Mouse (Mus musculus): ENCODE results near the gene Thop1. TPM values are rescaled to one million over a fixed set of nuclear protein-coding genes. Genes with fewer than 3 reads are reported as not detected.
"Not testable (repeated sequence)": the region's sequence is repeated elsewhere in the genome, so short reads cannot be mapped to it uniquely, and the experiment has no call there.

Thop1 gene
- polyA plus RNA-seq, 1 experiment from 2014 or later, result 69.2 TPM

DNA sequence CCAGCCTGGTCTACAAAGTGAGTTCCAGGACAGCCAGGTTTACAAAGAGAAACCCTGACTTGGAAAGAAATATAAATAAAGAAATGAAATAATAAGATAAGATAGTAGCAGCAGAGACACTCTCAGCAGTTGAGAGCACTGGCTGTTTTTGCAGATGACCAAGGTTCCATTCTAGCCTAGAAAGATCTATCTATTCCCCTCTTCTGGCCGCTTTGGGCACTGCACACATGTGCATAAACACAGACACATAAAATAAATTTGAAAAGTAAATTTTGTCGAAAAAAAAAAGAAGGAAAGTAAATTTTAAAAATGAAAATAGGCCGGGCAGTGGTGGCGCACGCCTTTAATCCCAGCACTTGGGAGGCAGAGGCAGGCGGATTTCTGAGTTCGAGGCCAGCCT, 33.6 kb upstream of the Thop1 start:
- H3K4me1 ChIP-seq, result peaks cover 9% of the 10 kb centered on the region
- no peak for ATAC-seq (ENCODE audit: low FRiP score)
- H3K27me3 ChIP-seq, result no peaks in the 10 kb centered on the region
- H3K4me2 ChIP-seq, result no peak overlapping the region
- no peak overlapping the region for H3K27ac ChIP-seq
- 75% methylated on average over 7 of the region's 7 CpGs for WGBS
- H3K9me3 ChIP-seq, result no peaks in the 10 kb centered on the region
- no peak overlapping the region for H3K4me3 ChIP-seq (replicated peaks)
- H3K36me3 ChIP-seq (replicated peaks), result peaks cover 28% of the 10 kb centered on the region
- H3K9ac ChIP-seq, result no peak overlapping the region

DNA sequence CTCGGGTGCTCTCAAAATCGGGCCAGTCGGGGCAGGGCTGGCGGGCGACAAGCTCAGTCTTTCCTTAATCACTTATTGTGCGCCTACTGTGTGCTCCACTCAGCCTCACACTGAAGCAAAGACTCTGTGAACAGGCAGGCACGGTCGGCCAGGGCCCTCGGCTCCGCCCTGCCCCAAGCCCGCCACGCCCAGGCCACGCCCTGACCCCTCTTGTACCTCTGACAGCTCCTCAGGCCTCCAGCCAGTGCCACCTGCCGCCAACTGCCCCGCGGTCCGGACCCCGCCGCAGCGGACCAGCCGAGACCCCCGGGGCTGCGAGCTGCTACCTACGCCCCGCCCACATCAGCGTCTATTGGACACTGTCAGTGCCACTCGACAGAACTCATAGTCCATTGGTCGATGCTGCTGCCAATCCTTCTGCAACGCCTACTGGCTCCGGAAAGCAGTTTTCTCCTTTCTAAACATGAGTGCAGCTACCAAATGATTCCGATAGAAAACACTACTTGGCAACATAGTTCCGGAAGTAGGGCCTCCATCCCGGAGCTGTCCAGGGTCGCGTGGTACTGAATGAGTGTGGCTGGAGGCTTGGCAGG, 32.8 kb upstream of the Thop1 start, which contains the start of gene Slc39a3:
TSS of gene Slc39a3 (minus strand) at position 439 of the 593 bp plus-strand sequence.
- Histone ChIP-seq H3K4me3 (replicated peaks) (peak within 1 kb of the TSS; percentile 73), H3K27me3 (no peaks in the 10 kb centered on the region), H3K27ac (peak within 1 kb of the TSS; percentile 69), H3K9ac (peak within 1 kb of the TSS; percentile 62), H3K4me2 (peak within 1 kb of the TSS; percentile 60), H3K4me1 (peaks cover 9% of the 10 kb centered on the region), H3K9me3 (no peaks in the 10 kb centered on the region), H3K36me3 (replicated peaks) (peaks cover 19% of the 10 kb centered on the region)
- WGBS, result under 1% methylated on average over 35 of the region's 35 CpGs
- peak; percentile 99 for ATAC-seq (ENCODE audit: low FRiP score)

DNA sequence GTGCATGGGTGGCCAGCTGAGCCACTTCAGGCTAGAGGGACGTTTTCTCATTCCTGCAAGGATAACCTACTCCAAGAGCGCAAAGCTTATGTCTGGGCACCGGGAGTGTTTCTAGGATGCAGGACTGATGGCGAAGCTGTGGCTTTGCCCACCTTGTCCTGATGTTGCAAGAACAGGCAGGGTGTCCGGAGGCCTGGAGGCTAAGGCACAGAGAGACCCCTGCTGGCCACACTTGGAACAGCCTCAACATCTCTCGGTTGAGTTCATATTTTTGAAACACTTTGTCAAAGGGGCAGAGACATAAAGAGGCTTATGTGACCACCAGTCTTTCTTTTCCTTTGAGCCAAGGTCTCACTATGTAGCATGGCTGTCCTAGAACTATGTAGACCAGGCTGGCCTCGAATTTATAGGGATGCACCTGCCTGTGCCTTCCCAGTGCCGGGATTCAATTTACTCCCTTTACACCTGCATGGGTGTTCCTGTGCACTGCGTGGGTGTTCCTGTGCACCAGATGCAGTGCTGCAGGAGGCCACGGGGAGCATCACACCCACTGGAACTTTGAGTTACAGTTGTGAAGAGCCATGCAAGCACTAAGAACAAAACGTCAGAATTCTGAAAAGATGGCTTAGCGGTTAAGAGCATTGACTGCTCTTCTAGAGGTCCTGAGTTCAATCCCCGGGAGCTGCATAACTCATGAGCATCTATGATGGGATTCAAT, 28.2 kb upstream of the Thop1 start:
- H3K4me2 ChIP-seq, result no peak overlapping the region
- H3K4me3 ChIP-seq (replicated peaks), result no peak overlapping the region
- H3K27me3 ChIP-seq, result no peaks in the 10 kb centered on the region
- WGBS, result 36% methylated on average over 13 of the region's 13 CpGs
- no peaks in the 10 kb centered on the region for H3K9me3 ChIP-seq
- H3K36me3 ChIP-seq (replicated peaks), result peaks cover 41% of the 10 kb centered on the region
- peaks cover 5% of the 10 kb centered on the region for H3K4me1 ChIP-seq
- ATAC-seq (ENCODE audit: low FRiP score), result no peak
- H3K9ac ChIP-seq, result no peak overlapping the region
- H3K27ac ChIP-seq, result no peak overlapping the region

DNA sequence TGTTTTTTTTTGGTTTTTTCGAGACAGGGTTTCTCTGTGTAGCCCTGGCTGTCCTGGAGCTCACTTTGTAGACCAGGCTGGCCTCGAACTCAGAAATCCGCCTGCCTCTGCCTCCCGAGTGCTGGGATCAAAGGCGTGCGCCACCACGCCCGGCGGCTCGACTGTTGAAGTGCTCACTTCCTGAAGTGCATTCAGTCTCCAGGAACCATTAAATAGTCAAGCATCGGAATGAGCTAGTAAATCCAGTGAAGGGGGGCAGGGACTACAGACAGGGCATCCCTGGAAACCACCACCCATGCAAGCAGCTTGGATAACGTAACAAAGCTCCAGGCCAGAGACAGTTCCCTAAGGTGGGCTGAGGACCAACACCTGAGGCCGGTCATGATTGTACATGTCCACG, 24.6 kb upstream of the Thop1 start:
- not testable (repeated sequence) for H3K27me3 ChIP-seq; H3K27ac ChIP-seq; H3K4me2 ChIP-seq; ATAC-seq (ENCODE audit: low FRiP score); H3K9me3 ChIP-seq; H3K4me1 ChIP-seq; H3K4me3 ChIP-seq (replicated peaks); H3K9ac ChIP-seq
- WGBS, result 94% methylated on average over 14 of the region's 14 CpGs
- peaks cover 78% of the 10 kb centered on the region for H3K36me3 ChIP-seq (replicated peaks)

DNA sequence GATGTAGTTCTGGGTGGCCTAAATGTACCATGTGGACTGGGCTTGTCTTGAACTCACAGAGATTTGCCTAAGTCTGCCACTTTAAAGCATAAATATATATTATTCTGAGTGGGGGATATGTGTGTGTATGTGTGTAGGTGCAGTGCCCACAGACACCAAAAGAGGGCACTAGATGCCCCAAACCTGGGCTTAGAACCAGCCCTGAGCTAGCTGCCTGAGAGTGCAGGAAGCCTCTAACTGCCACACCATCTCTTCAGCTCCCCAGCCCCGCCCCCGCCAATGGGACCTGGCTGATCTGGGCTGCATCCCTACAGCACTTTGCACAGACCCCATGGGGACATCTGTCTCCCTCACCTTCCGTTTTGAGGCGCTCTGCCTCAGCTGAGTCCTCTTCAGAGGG, 19.2 kb upstream of the Thop1 start:
- Histone ChIP-seq H3K4me1 (no peaks in the 10 kb centered on the region), H3K27me3 (no peaks in the 10 kb centered on the region), H3K27ac (no peak overlapping the region), H3K9ac (no peak overlapping the region), H3K4me3 (replicated peaks) (no peak overlapping the region), H3K36me3 (replicated peaks) (peaks cover 72% of the 10 kb centered on the region), H3K4me2 (no peak overlapping the region), H3K9me3 (no peaks in the 10 kb centered on the region)
- 73% methylated on average over 4 of the region's 4 CpGs for WGBS
- no peak for ATAC-seq (ENCODE audit: low FRiP score)

DNA sequence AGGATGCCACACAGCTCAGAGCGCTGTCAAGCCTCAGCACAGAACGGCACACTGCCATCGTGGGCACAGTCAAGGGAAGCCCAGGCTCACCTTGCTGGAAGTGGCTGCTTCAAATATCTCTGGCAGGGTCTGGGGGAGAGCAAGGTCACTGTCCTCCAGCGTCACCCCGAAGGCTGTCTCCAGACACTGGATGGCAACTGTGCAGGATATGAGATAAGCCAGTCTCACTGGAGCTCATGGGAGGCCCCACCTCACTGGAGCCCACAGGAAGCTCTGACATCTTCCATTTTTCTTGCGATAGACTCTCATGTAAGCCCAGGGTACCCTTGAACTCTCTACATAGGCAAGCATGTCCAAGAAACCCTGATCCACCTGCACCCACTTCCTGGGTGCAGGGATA, 18.7 kb upstream of the Thop1 start:
- no peak overlapping the region for H3K27ac ChIP-seq
- H3K9ac ChIP-seq, result no peak overlapping the region
- no peak for ATAC-seq (ENCODE audit: low FRiP score)
- 95% methylated on average over 6 of the region's 6 CpGs for WGBS
- H3K36me3 ChIP-seq (replicated peaks), result peaks cover 67% of the 10 kb centered on the region
- H3K27me3 ChIP-seq, result no peaks in the 10 kb centered on the region
- no peaks in the 10 kb centered on the region for H3K4me1 ChIP-seq
- H3K4me3 ChIP-seq (replicated peaks), result no peak overlapping the region
- H3K9me3 ChIP-seq, result no peaks in the 10 kb centered on the region
- H3K4me2 ChIP-seq, result no peak overlapping the region

DNA sequence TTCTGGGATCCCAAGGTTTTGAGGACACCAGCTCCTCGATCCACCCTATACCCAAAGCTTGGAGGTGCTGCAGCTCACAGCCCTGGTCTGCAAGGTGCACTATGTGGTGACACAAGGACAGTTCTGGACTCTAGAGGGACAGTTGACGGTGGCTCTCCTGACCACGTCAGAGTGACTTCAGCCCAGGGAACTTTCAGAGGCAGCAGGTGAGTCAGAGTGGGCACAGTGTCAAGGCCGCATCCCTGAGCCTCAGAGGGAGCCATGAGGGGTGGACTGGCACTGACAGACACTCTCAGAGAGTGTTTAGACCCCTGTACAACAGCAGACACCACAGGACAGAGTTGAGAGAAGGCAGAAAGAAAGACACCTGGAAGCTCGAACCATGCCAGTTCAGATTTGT, 17.3 kb upstream of the Thop1 start:
- Histone ChIP-seq H3K27me3 (no peaks in the 10 kb centered on the region), H3K4me2 (no peak overlapping the region), H3K9me3 (no peaks in the 10 kb centered on the region), H3K27ac (no peak overlapping the region), H3K9ac (no peak overlapping the region), H3K4me1 (peaks cover 6% of the 10 kb centered on the region), H3K4me3 (replicated peaks) (no peak overlapping the region), H3K36me3 (replicated peaks) (peaks cover 52% of the 10 kb centered on the region)
- 90% methylated on average over 5 of the region's 5 CpGs for WGBS
- ATAC-seq (ENCODE audit: low FRiP score), result no peak

DNA sequence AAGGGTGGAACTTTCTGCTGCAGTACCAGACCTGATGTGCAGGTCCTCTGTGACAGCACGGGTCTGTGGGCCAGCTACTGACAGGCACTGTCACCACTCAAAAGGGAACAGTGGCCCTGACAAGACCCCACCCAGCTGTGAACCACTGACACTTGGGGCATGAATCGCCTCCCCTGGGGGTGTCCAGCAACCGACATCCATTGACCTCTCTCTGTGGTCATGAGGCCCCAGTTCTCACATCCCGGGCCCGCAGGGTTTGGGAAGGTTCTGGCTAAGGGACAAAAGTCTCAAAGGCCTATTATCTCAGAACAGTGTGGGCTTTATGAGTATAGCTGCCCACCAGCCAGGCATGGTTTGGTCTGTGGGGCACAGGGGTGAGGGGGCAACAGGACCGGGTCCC, 14.7 kb upstream of the Thop1 start:
- H3K4me1 ChIP-seq, result peaks cover 28% of the 10 kb centered on the region
- WGBS, result 83% methylated on average over 6 of the region's 6 CpGs
- H3K4me2 ChIP-seq, result no peak overlapping the region
- H3K9ac ChIP-seq, result no peak overlapping the region
- no peak overlapping the region for H3K4me3 ChIP-seq (replicated peaks)
- no peak for ATAC-seq (ENCODE audit: low FRiP score)
- H3K36me3 ChIP-seq (replicated peaks), result peaks cover 33% of the 10 kb centered on the region
- no peaks in the 10 kb centered on the region for H3K9me3 ChIP-seq
- H3K27me3 ChIP-seq, result no peaks in the 10 kb centered on the region
- H3K27ac ChIP-seq, result no peak overlapping the region

DNA sequence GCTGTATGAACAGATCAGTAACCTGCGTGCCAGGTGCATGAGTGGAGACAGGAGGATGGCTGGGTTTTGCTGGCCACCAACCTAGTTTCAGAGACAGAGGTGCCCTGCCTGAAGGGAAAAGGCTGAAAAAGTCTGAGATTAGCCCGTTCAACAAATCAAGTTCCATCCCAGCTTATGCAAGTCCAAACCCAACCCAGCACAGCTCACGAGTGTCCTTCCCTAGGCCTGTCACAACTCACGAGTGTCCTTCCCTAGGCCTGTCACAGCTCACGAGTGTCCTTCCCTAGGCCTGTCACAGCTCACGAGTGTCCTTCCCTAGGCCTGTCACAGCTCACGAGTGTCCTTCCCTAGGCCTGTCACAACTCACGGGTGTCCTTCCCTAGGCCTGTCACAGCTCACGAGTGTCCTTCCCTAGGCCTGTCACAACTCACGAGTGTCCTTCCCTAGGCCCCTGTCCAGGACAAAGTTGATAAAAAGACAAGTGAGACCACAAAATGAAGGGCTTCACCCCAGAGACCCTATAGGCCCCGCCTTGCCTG, 14.0 kb upstream of the Thop1 start:
- H3K36me3 ChIP-seq (replicated peaks), result peaks cover 26% of the 10 kb centered on the region
- H3K4me3 ChIP-seq (replicated peaks); H3K9ac ChIP-seq; H3K9me3 ChIP-seq; ATAC-seq (ENCODE audit: low FRiP score); H3K27me3 ChIP-seq; H3K27ac ChIP-seq; H3K4me2 ChIP-seq: not testable (repeated sequence)
- WGBS, result 85% methylated on average over 11 of the region's 11 CpGs
- H3K4me1 ChIP-seq, result peaks cover 28% of the 10 kb centered on the region

DNA sequence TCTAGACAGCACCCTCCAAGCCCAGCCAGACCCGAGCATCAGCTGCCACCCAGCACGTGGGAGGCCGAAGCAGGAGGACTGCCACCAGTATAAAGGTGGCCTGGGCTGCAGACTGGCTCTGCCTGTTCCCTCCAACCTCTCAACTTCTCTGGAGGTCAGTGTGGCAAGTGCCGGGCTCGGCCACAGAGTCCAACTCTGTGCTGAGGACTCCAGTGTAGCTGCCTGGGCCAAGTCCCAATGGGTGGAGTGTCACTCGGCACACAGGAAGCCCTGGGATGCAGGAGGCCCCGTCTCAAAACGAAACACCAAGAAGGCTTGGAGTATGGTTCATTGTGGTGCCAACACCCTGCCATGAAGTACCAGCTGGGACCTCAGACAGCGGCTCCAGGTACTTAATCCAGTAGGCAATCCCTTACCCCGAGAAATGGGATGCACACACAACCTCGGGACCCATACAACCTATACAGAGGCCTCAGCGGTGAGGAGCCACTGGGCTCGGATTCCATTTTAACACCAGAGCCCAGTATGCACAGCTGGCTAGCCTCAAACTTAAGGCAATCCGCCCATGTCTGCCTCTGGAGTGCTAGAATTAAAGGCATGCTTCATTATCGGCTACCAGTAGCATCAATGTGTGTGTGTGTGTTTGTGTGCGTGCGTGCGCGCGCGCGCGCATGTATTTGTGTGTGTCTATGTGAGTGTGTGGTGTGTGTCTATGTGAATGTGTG, 12.3 kb upstream of the Thop1 start:
- Histone ChIP-seq H3K9me3 (no peaks in the 10 kb centered on the region), H3K27ac (no peak overlapping the region), H3K4me2 (no peak overlapping the region; the same call in 1 of the 2 replicates), H3K36me3 (replicated peaks) (peaks cover 9% of the 10 kb centered on the region), H3K4me1 (peaks cover 28% of the 10 kb centered on the region), H3K9ac (peak overlapping the region; percentile 33; the same call in 1 of the 2 replicates), H3K27me3 (no peaks in the 10 kb centered on the region), H3K4me3 (replicated peaks) (no peak overlapping the region)
- no peak for ATAC-seq (ENCODE audit: low FRiP score)
- 95% methylated on average over 23 of the region's 23 CpGs for whole genome bisulfite sequencing

DNA sequence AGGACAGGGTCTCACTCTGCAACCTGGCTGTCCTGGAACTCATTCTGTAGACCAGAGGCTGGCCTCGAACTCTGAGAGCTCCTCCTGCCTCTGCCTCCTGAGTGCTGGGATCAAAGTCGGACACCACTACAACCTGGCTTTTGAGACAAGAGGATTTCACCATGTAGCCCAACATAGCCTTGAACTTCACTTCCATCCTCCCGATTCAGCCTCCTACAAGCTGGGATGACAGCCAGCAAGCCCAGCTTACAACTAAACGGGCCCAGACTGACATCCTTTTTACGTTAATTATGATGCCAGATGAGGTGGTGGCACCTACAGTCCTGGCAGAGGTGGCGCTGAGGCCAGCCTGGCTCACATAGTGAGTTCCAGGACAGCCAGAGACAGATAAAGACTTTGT, 10.9 kb upstream of the Thop1 start:
- WGBS, result 92% methylated on average over 6 of the region's 6 CpGs
- no peak overlapping the region for H3K27ac ChIP-seq
- H3K9ac ChIP-seq, result peak overlapping the region; percentile 85
- H3K4me3 ChIP-seq (replicated peaks), result peak overlapping the region; percentile 80
- H3K4me2 ChIP-seq, result peak overlapping the region; percentile 91
- peaks cover 28% of the 10 kb centered on the region for H3K4me1 ChIP-seq
- H3K9me3 ChIP-seq, result no peaks in the 10 kb centered on the region
- ATAC-seq (ENCODE audit: low FRiP score), result no peak
- H3K36me3 ChIP-seq (replicated peaks), result peaks cover 9% of the 10 kb centered on the region
- H3K27me3 ChIP-seq, result no peaks in the 10 kb centered on the region
